Mouse (Mus musculus) left cerebral cortex, postnatal 14 days (tissue): Measurements from ENCODE around the gene Gm20503. TPM values are rescaled to one million over a fixed set of nuclear protein-coding genes. Genes with fewer than 3 reads are reported as not detected.

ENCODE experiments used
- DNase-seq, 2 experiments: peaks; one replicate each; pipeline ENCODE4 v3.0.0; 2021 to 2022; ENCODE audit warnings: low spot score in 2 of 2, mixed read lengths in 1 of 2
- intact Hi-C: fragments of 180-260 bp; cut with DNase I; formaldehyde crosslinking; loops from one replicate; pipeline ENCODE4 v1.15.1; 2025
- total RNA-seq, 2 experiments: library from RNA; stranded (reverse); gene quantifications; 2 replicates each; pipeline ENCODE4 v1.2.3; 2021

Gene Gm20503
- total RNA-seq, 2 experiments from 2014 or later = 0.70 to 3.1 TPM

DNA sequence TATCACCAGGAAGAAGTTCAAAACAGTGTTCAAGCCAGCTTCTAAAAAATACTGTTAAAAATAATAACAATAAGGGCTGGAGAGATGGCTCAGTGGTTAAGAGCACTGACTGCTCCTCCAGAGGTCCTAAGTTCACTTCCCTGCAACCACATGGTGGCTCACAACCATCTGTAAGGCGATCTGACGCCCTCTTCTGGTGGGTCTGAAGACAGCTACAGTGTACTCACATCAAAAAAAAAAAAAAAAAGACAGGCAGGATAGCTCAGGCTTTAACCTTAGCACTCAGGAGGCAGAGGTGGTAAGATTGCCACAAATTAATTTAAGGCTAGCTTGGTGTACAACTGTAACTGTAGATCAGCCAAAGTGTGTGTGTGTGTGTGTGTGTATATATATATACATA lies 2.4 kb upstream of the Gm20503 start:
- no peak for DNase-seq
- intact Hi-C loops = loop anchor here (2.0 to 5.0 kb wide), 2 partner anchors 16 to 37 kb away; partner anchors contain the start of gene Gng10

DNA sequence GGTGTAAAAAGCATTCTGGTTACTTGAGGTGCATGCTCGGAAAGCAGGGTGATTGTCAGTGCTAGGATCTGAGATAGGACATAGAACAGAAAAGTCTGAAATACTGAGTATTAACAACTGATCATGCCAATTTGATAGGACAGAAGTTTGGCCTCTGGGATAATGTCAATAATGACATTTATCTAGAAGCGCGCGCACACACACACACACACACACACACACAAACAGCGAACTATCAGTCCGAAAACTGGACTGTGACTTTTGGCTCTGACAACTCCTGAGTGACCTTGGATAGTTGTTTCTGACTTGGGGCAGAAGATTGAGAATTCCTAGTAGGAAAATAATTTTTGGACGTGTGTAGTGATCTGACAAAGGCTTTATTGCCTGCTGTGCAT lies 793 bp downstream of the Gm20503 start:
- no peak for DNase-seq
- intact Hi-C loops = loop anchor here (5.0 kb wide), 1 partner anchor 33 kb away; the partner anchor contains the start of gene Gng10

DNA sequence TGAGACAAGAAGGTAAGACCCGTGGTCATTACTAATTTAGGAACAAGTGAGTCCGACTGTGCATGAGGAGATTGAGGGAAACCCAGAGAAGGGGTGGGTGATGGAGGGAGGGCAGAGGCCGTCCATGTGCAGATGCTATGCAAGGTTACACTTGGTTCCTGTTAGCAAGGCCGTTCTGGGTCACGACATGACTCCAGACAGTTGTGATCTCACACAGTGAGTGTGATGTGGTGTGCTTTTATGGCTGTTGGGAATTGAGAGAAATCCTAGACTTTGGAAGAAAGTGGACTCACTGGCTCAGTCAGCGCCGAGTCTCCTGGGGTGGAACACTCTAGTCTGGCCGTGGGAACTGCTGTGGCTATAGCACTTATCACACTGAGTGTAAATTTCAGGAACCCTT lies 3.2 kb downstream of the Gm20503 start:
- DNase-seq = no peak
- intact Hi-C loops = no loop called here

DNA sequence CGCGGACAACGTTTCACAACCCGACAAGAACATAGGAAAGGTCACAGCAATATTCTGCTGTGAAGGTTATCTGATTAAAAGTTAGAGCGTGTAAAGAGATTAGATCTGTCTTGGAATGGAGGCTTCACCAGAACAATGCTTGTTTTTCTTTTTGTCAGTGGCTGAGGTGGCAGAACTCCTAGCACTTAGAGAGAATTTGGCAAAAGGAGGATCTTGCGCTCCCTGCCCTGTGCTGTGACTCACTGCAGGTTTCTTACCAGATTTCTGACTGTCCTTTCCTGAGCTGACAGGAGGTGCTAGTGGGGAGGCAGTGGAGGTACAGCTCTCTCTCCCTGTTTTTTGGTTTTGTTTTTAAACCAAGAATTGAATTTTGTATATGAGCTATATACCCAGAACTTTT lies 4.0 kb downstream of the Gm20503 start:
- no peak for DNase-seq
- intact Hi-C loops = no loop called here

DNA sequence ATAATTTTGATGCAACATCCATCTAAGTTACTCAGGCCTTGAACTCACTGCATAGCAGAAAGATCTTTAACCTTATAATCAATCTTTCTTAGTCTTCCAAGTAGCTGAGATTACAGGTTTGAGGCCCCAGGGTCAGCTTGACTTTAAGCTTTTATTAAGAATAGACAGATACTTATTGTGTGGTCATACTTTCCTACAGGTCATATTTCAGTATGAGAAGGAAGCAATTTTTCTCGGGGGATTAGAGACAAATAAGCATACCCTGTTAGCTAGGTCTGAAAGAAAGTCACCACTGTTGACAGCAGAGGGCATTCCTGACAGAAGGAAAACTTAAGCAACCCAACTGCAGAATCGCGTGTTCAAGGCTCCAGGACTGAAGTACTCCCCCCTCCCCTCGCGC lies 5.0 kb downstream of the Gm20503 start:
- intact Hi-C loops = no loop called here

DNA sequence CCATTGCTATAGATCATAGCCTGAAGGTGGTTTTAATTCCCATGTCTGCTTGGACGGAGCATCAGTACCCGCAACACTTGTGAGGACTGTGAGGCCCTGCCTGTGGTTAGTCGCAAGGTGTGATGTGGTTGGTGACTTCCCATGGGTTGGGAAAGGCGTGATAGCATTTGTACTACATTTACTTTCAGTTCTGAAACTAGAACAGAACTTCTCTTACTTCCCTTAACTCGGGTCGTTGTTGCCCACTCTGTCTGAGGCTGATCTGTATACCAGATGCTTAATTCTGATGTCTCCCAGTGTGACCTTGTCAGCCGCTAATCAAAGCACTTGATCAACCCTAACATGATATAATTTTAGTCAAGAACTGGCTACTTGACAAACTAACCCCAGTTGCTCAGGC lies 6.2 kb downstream of the Gm20503 start:
- DNase-seq = no peak

More for the DNA sequence above, 5.0 kb downstream of the Gm20503 start:
- DNase-seq = no peak

DNA sequence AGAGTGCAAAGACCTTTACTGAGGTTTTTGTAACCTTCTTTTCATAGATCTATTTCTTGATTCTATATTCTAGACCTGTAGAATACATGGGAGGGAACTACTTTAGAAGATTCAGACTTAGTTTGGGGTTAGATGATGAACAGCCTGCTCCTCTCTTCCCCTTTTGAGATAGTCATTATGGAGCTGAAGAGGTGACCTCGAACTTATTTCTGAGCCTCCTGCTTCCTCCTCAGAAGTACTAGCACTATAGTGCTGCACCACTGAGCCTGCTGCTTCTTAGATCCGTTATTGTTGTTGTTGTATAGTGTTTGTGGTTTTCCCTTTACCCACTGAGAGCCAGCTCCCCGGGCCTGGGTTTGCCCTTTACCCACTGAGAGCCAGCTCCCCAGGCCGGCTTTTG lies 6.7 kb downstream of the Gm20503 start:
- DNase-seq = no peak
- intact Hi-C loops = no loop called here

More for the DNA sequence above, 6.2 kb downstream of the Gm20503 start:
- intact Hi-C loops = no loop called here

DNA sequence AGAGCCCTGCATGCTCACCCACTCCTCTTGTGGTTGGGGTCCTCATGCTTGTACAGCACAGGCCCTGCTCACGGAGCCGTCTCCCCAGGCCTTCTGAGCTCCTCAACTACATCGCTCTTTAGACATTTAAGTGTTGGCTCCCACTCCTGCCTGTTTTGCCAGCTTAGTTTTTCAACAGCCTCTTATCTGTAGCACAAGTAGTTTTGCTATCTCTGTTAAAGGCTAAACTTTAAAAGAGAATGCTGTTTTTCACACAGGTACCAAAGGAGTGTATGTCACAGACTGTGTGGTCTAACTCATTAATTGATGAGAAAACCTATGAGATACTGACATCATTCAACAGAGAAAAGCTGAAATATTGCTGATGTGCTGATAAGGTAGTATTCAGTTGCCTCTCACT lies 8.4 kb downstream of the Gm20503 start:
- no peak for DNase-seq

DNA sequence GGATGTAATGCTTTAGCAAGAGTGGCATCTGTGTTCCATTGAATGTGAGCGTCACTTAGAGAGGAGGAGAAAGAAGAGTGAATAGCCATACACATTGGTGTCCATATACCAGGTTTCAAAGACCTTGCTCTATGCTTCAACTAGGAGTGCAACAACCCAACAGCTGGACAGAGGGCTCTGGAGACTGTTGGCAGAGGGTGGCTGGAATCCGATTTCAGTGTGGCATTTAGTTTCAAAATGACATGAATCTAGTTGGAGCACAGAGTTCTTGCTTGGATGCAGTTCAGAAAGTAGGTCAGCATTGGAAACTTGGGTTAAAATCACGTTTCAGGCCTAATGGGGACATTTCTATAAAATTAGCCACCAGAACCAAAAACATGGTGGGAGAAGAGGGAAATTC lies 12.2 kb downstream of the Gm20503 start:
- DNase-seq = no peak
- intact Hi-C loops = no loop called here

More for the DNA sequence above, 8.4 kb downstream of the Gm20503 start:
- intact Hi-C loops = no loop called here

DNA sequence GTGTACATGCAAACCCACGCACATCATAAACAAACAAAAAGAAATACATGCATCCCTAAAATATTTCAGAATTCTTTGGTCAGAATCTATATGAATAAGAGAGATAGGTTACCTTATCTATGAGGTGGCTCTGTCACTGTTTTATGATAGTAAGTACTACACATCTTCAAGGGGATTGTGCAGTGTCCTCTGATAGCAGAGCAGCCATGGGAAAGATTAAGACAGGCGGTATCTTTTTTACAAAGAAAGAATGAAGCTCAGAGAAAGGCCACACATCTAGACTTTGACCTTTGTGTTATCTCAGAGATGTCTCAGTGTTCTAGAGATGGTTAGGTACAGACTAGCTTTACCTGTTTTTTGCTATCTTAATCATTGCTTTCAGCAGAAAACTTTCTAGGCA lies 13.9 kb downstream of the Gm20503 start:
- no peak for DNase-seq
- intact Hi-C loops = no loop called here

DNA sequence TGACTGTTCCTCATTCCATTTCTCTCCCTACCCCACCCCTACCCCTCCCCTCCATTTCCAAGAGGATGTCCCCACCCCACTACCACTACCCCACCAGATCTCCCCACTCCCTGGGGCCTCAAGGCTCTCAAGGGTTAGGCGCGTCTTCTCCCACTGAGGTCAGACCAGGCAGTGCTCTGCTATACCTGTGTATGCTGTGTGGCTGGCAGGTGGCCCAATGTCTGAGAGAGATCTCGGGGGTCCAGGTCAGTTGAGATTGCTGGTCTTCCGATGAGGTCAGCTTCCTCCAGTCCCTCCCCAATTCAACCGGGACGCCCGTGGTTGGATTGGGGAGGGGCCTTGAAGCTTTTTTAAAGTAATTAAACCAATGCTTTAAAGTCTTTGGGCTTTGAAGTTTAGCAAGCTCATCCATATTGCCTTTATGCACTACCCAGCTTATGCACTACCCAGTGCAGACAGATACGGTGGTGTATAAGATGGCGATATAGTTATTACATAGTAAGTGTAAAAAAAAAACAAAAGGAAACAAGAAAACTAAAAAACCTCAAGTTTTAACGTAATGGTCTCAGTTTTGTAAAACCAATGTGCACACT lies 31.4 kb downstream of the Gm20503 start:
- DNase-seq = peak in 1 of 2 experiments; percentile 12
- intact Hi-C loops = no loop called here

DNA sequence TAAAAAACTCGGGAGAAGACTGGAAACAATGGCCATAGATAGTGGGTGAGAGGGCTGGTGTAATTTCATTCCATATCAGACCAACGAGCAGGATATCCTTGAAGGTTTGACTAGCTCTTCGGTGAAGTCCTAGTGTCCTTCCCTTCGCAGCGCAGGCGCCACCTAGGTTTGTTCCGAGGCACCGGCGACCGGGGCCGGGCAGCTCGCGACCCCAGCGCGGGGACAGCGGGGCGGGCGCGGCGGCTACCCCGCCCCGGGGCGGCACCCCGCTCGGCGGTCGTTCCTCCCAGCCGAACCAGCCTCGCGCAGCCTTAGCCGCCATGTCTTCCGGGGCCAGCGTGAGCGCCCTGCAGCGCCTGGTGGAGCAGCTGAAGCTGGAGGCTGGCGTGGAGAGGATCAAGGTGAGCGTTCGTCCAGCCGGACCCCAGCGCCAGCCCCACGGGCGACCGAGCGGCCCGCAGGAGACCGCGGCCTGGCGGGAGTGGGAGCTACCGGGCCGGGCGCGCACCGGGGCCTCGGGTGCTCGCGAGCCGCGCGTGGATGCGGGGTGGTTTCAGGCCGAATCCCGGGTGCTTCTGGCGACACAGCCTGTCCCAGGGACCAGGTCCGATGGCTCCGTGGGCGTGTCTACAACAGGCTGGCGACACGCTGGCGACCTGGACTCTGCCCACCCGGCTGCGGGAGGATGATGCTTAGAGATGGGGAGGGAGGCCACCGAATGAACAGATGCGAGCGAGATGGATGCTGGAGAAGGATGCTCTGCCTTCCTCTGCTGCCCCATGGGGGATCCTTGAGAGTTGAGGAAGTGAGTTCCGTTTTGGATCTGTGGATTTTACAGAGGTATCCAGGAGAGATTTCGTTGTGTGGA lies 32.1 kb downstream of the Gm20503 start, which contains the start of gene Gng10:
TSS of gene Gng10 (plus strand) at position 171 of the 868 bp plus-strand sequence.
- peak; percentile 66 to 69 for DNase-seq
- intact Hi-C loops = loop anchor here (5.0 kb wide), 1 partner anchor 33 kb away; the partner anchor contains the start of gene Gm20503

DNA sequence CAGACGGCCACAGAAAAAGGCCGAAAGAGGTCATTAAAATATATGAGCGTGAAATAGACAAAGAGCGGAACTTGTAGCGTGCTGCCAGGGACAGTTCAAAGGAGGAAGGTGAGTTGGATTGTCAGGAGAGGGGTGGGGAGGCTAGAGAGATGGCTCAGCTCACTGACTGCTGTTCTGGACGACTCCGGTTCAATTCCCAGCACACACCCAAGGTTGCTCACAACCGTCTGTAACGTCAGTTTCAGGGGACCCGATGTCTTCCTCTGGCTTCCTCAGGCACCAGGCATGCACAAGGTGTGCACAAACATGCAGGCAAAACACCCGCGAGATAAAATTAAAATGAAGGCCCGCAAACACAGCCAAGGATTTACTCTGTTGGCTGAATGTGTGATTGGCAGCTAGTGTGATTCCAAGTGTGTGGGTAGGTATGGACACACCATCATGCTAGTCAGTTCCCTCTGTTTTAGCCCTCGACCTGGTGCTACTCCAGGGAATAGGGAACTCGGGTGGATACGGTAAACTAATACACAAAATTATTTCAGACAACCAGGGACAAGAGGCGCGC lies 32.9 kb downstream of the Gm20503 start:
- intact Hi-C loops = loop anchor here (5.0 kb wide), 1 partner anchor 34 kb away; the partner anchor contains the start of gene Gm20503
- DNase-seq = peak in 1 of 2 experiments; percentile 13

DNA sequence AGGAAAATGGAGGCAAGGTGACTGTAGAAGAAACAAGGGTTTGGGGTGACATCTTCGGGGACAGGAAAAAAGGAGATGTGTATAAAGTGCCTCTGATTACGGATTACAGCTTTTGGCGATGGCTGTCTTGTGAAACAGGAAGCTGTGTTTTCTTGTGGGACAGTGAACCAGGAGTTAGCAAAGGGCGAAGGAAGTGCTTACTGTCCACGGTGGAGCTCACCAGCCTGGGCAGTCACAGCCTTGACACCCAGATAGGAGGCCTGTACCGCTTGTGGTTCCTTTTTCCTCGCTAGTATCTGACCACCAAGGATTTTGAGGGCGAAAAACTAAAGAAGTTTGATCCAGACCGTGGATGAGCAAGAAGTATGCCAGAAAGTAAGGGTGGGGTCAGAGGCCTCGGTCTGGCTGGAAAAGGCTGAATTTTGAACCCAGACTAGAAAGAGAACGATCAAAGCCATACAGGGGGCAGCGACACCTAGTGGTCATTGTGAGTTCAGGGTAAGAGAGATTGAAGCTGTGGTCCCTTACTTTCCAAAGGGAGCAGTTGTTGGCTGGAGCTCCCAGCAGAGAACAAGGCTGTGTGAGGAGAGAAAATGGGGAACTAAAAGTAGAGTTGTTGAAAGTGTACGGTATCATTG lies 33.6 kb downstream of the Gm20503 start:
- intact Hi-C loops = loop anchor here (5.0 kb wide), 1 partner anchor 34 kb away; the partner anchor contains the start of gene Gm20503
- peak; percentile 64 to 76 for DNase-seq

DNA sequence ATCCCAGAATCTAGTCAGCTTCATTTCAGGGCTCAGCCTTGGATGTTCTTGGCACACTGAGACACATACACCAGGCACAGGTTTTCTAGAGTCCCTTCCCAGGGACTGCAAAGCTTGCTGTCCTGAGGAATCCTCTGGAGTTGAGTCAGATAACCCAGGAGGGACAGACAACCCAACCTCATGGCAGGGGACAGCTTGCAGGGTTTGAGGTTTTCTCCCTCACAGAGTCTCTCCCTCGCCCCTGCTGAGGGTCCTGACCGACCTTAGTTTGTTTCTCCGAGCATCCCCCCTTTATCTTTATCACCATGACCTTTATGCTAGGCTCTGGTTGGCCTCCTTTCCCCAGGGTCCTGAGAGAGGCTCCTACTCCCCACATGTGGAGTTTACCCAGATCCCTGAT lies 34.5 kb downstream of the Gm20503 start:
- DNase-seq = no peak
- intact Hi-C loops = loop anchor here (5.0 kb wide), 1 partner anchor 35 kb away; the partner anchor contains the start of gene Gm20503

DNA sequence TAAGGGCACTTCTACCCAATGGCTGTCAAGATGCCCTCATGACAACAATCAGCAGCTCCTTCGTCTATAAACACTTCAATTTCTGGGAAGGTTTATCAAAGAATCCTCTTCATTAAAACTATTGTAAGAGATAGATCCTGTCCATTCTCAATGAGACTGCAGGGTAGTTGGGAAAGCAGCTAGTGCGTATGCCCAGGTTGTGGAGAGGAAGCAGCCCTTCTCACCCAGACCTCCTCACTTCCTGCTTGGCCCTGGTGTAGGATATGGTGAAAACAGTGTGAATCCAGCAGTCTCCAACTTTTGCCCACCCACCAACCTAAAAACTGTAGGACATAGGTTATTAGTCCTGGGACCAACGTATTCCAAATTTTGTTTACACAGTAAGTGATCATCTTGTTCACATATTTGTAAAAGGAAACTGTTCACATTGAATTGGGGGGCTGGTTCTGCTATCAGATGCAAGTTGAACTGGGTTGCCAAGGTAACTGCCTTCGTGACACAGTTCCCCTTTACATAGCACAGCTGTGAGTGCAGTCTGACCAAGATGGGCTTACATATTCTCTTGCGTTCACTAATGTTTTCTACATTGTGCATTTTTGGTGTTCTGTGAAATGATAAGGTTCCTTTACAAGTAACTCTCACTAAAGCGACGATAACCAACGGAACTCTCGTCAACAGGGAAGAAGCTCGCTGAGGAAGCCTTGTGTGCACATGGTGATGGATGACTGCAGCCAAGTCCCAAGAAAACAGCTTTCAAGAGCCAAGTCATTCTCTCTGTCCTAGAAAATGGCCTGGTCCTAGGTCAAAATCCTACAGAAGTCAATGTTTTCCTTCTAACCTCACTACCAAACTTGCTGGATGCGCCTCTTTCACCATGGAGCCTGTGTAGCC lies 37.6 kb downstream of the Gm20503 start:
- DNase-seq = no peak
- intact Hi-C loops = no loop called here

DNA sequence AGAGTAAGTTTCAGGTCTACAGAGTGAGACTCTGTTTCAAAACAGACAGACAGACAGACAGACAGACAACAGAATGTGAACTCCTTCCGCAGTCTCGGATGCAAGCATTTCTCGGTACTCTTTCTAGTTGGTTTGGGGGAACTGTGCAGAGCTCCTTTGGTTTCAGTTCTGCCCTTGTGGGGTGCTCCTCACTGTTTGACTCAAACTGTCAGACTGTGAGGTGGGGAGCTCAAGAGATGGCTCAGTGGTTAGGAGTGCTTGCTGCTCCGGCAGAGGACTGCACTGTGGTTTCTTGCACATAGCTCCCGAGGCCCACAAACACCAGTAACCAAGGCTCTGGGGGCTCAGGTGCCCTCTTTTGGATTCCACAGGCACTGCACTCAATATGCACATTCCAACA lies 40.1 kb downstream of the Gm20503 start:
- intact Hi-C loops = no loop called here

DNA sequence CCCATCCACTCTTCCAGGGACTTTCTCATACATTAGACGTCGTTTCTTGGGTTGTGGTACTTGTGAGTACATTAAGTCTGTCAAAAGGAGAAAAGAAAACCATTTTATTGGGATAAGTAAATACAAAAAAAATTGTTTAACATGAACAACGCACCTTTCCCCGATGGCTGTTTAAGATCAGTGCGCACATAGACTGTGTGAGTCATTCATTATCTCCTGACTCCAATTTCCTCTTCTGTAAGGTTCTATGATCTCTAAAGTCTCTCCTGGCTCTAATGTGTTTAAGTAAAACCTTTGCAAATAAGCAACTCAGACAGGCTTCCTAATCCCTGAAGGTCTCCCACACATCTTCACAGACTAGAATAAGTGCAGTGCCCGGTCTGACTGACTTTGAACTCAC lies 40.9 kb downstream of the Gm20503 start:
- intact Hi-C loops = no loop called here
- no peak for DNase-seq

More for the DNA sequence above, 40.1 kb downstream of the Gm20503 start:
- peak in 1 of 2 experiments; percentile 8 for DNase-seq

DNA sequence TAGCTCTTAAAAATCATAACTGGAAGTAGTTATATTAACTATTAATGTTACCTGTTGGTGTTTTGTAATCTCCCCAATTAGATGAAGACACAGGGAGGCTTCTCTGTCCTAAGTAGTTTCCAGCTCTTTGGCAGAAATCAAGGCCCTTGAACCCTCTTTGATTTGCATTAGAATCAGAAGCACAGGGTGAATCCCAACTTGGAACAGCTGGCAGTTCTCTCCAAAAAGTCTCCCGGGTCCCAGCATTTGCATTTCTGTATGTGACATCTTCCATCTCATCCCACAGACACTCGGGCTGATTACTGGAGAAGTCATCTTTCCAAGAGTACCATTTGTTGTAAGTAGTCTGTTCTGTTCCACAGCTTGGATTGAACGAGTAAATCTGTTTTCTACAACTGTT lies 44.2 kb downstream of the Gm20503 start:
- DNase-seq = no peak
- intact Hi-C loops = no loop called here
